Mouse (Mus musculus): ENCODE results near the gene Crtap.

DNA sequence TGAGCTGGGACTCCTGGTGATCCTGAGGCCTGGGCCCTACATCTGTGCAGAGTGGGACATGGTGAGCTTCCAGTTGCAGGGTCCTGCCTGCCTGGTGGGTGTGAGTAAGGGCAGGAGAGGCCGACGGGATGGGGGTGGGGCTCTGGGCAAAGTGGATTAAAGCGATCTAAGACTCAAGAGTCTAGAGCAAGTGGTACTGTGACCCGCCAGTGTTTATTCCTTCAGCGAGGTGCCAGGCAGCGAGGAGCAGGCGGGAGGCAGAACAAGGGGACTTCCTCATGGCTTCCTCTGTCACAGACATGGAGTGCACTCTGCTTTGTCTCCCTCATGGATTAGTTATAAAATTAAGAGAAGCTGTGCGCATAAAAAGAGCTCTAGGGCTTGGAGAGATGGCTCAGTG, 30.0 kb upstream of the Crtap start:
- TF ChIP-seq EP300 (IDR thresholded peaks at IDR 0.05; ENCODE audit: insufficient read depth, low read depth, low read length) (no peak), CTCF (IDR thresholded peaks at IDR 0.05) (no peak)
